Mouse (Mus musculus): Measurements from ENCODE around the gene Cmip. TPM values are rescaled to one million over a fixed set of nuclear protein-coding genes. Genes with fewer than 3 reads are reported as not detected.
A peak's percentile ranks its signal among the peaks of the same experiment; 100 is the strongest.

Cmip gene
- polyA plus RNA-seq, 1 experiment from 2014 or later = 21.8 TPM

GRCm38 (mm10) chr8:117241848-117242247, 15.0 kb upstream of the Cmip start:
- Histone ChIP-seq H3K4me1 (0 out of 2 replicates have a peak, but pooled peaks cover 2% of the 10 kb centered on the region), H3K9me3 (replicated peaks) (no peaks in the 10 kb centered on the region), H3K27ac (no peak overlapping the region), H3K27me3 (no peaks in the 10 kb centered on the region), H3K36me3 (no peaks in the 10 kb centered on the region), H3K4me3 (replicated peaks) (no peak overlapping the region), H3K4me2 (no peak overlapping the region), H3K9ac (no peak overlapping the region)
- no peak for ATAC-seq (replicated peaks; ENCODE audit: low FRiP score)
- whole genome bisulfite sequencing = 31% methylated on average over 3 of the region's 3 CpGs

DNA sequence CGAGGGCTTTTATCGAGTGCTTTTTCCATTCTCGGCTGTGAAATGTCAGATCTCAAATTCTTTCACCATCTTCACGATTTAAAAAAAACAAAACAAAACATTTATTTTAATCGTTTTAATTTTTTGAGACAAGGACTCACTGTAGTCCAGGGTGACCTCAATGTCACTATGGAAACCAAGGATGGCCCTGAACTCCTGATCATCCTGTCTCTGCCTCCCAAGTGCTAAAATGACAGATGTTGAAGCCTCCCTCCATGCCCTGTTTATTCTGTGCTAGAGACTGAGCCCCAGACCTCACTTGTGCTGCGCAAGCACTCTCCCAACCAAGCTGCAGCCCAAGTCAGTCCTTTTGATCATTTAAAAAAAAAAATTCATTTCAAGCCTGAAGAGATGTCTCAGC, 14.6 kb upstream of the Cmip start:
- no peak overlapping the region for H3K27ac ChIP-seq
- H3K4me2 ChIP-seq = no peak overlapping the region
- H3K36me3 ChIP-seq = no peaks in the 10 kb centered on the region
- no peaks in the 10 kb centered on the region for H3K9me3 ChIP-seq (replicated peaks)
- ATAC-seq (replicated peaks; ENCODE audit: low FRiP score) = no peak
- H3K27me3 ChIP-seq = no peaks in the 10 kb centered on the region
- H3K4me1 ChIP-seq = 0 out of 2 replicates have a peak, but pooled peaks cover 2% of the 10 kb centered on the region
- H3K9ac ChIP-seq = no peak overlapping the region
- no peak overlapping the region for H3K4me3 ChIP-seq (replicated peaks)
- 78% methylated on average over 6 of the region's 6 CpGs for WGBS

GRCm38 (mm10) chr8:117244601-117245000, 12.3 kb upstream of the Cmip start:
- Histone ChIP-seq H3K27me3 (no peaks in the 10 kb centered on the region), H3K4me2 (no peak overlapping the region), H3K4me3 (replicated peaks) (no peak overlapping the region), H3K27ac (no peak overlapping the region), H3K9ac (no peak overlapping the region), H3K9me3 (replicated peaks) (no peaks in the 10 kb centered on the region), H3K36me3 (no peaks in the 10 kb centered on the region), H3K4me1 (0 out of 2 replicates have a peak, but pooled peaks cover 2% of the 10 kb centered on the region)
- 54% methylated on average over 6 of the region's 6 CpGs for WGBS
- ATAC-seq (replicated peaks; ENCODE audit: low FRiP score) = no peak

- Histone ChIP-seq H3K4me1 (no peaks in the 10 kb centered on the region), H3K27ac (no peak overlapping the region), H3K4me3 (replicated peaks) (no peak overlapping the region), H3K27me3 (no peaks in the 10 kb centered on the region), H3K9me3 (replicated peaks) (no peaks in the 10 kb centered on the region), H3K4me2 (no peak overlapping the region), H3K36me3 (no peaks in the 10 kb centered on the region), H3K9ac (no peak overlapping the region)
- no peak for ATAC-seq (replicated peaks; ENCODE audit: low FRiP score)
- 74% methylated on average over 11 of the region's 11 CpGs for WGBS
Observed at GRCm38 (mm10) chr8:117248341-117248740, 8.5 kb upstream of the Cmip start.

DNA sequence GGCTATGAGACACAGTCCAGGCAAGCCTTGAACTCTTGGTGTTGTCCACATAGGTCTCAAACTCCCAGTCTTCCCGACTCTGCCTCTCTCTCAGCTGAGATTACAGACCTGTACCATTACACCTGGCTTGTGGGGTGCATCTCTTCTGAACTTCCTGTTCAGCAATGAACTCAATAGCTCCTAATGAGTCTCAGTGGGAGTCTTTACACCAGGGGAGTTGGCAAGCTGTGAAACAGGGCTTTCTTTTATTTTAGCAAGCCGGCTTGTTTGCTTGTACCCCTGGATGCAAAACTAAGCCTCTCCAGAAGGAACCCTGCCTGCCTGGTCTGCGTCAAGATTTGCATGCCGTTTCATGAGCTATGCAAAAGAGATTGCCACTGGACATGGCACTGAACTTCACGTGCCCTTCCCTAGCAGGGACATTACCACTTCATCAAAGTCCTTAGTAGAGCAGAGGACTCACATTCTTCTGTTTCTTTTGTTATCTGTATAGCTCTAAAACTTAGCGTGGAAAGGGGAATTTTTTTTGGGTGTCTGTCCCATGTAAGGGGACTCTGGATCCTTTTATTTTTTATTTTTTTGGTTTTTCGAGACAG, 5.7 kb upstream of the Cmip start:
- H3K9ac ChIP-seq = no peak overlapping the region
- H3K4me1 ChIP-seq = peaks cover 3% of the 10 kb centered on the region; the same call in 1 of the 2 replicates
- H3K27ac ChIP-seq = no peak overlapping the region
- no peaks in the 10 kb centered on the region for H3K36me3 ChIP-seq
- WGBS = 54% methylated on average over 7 of the region's 7 CpGs
- H3K9me3 ChIP-seq (replicated peaks) = no peaks in the 10 kb centered on the region
- no peak overlapping the region for H3K4me3 ChIP-seq (replicated peaks)
- no peak overlapping the region for H3K4me2 ChIP-seq
- H3K27me3 ChIP-seq = no peaks in the 10 kb centered on the region
- ATAC-seq (replicated peaks; ENCODE audit: low FRiP score) = no peak

DNA sequence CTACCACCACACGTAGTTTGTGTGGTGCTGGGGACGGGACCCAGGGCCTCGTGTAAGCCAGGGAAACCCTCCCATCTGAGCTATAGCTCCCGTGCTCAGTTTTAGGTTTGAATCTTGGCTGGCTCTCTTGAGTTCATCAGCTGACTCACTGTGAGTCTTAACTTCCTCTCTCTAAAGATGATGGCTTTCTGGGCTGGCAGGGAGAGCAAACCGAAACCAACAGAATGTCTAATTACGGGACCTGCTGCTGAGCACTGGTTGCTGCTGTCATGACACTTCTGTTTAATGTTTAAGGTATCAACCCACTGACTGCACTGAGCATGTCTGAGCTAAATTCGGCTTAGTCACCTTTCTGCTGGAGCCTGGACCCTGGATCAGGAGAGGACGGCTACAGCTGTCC, 4.2 kb upstream of the Cmip start:
- H3K27me3 ChIP-seq = no peaks in the 10 kb centered on the region
- no peak overlapping the region for H3K27ac ChIP-seq
- WGBS = 95% methylated on average over 8 of the region's 8 CpGs
- H3K4me3 ChIP-seq (replicated peaks) = no peak overlapping the region
- no peak overlapping the region for H3K4me2 ChIP-seq
- no peak overlapping the region for H3K9ac ChIP-seq
- H3K9me3 ChIP-seq (replicated peaks) = no peaks in the 10 kb centered on the region
- H3K36me3 ChIP-seq = no peaks in the 10 kb centered on the region
- peaks cover 3% of the 10 kb centered on the region; the same call in 1 of the 2 replicates for H3K4me1 ChIP-seq
- ATAC-seq (replicated peaks; ENCODE audit: low FRiP score) = no peak

DNA sequence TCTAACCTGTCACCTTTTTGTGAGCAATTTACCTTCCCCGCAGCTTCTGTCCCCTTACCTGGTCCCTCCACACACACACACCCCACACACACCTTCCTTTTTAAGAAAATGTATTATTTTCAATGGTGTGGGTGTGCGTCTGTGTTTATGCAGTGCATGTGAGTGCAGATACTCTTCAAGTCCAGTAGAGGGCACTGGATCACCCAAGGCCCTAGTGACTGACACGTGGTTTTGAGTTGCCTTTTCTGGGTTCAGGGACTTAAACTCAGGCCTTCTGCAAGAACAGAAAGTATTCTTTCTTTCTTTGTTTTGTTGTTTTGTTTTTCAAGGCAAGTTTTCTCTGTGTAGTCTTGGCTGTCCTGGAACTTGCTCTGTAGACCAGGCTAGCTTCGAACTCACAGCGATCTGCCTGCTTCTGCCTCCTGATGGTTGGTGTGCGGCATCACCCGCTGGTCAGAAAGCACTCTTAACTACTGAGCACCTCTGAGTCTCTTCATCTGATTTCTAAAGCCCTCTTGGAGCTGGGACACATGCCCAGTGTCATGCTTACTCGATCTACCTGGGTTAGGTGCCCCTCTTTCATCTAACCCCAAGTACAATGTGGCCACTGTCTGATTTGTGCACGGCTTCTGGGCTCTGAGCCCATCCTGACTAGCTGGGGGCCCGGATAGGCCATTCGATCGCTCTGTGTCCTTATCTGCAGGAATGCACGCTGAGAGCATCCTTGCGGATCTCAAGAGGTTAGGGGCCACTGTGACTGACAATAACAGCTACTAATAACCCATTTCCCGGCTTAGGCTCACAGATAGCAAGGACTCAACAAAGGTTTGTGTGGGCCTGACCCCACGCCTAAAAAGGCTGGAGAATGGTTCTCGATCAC, 3.2 kb upstream of the Cmip start:
- H3K27ac ChIP-seq = no peak overlapping the region
- no peaks in the 10 kb centered on the region for H3K36me3 ChIP-seq
- no peak for ATAC-seq (replicated peaks; ENCODE audit: low FRiP score)
- H3K9me3 ChIP-seq (replicated peaks) = no peaks in the 10 kb centered on the region
- no peak overlapping the region for H3K4me3 ChIP-seq (replicated peaks)
- H3K9ac ChIP-seq = no peak overlapping the region
- 91% methylated on average over 17 of the region's 17 CpGs for WGBS
- H3K4me1 ChIP-seq = peaks cover 9% of the 10 kb centered on the region
- H3K4me2 ChIP-seq = no peak overlapping the region
- no peaks in the 10 kb centered on the region for H3K27me3 ChIP-seq

- H3K4me3 ChIP-seq (replicated peaks) = no peak overlapping the region
- H3K9me3 ChIP-seq (replicated peaks) = no peaks in the 10 kb centered on the region
- ATAC-seq (replicated peaks; ENCODE audit: low FRiP score) = no peak
- no peak overlapping the region for H3K27ac ChIP-seq
- H3K4me2 ChIP-seq = no peak overlapping the region
- 82% methylated on average over 6 of the region's 6 CpGs for WGBS
- no peaks in the 10 kb centered on the region for H3K36me3 ChIP-seq
- H3K27me3 ChIP-seq = no peaks in the 10 kb centered on the region
- H3K4me1 ChIP-seq = peaks cover 17% of the 10 kb centered on the region
- no peak overlapping the region for H3K9ac ChIP-seq
Observed at GRCm38 (mm10) chr8:117254496-117254895, 2.4 kb upstream of the Cmip start.

DNA sequence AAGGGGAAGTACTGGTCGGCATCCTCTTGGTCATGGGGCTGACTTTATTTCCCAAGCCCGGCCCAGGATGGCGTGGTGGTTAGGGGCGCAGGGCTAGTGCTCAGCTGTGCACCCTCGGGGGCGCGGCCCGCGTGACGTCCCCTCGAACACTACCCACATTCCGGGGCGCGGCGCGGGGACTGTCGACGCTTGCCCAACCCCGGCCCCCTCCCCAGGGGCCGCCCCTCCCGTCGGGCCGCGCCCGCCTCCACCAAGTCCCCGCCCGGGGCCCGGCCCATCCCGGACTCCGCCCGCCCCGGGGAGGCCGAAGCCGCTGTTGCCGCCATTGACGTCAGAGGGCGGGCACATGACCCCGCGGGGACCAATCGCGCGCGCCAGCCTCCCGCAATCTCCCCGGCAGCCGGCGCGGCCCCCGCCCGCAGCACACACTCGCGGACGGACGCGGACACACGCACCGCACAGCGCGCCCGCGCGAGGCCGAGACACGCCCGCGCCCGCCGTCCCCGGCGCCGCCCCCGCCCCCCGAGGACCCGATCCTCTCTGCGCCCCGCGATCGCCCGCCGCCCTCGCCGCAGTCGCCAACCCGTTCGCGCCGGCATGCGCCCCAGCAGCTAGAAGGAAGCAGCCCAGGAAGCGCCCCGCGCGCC, 449 bp upstream of the Cmip start:
- Histone ChIP-seq H3K4me2 (peak overlapping the region; percentile 79), H3K4me1 (peaks cover 36% of the 10 kb centered on the region), H3K9me3 (replicated peaks) (no peaks in the 10 kb centered on the region), H3K36me3 (no peaks in the 10 kb centered on the region), H3K27me3 (no peaks in the 10 kb centered on the region), H3K4me3 (replicated peaks) (peak overlapping the region; percentile 88), H3K27ac (peak overlapping the region; percentile 88), H3K9ac (peak overlapping the region; percentile 97)
- WGBS = 0% methylated on average over 49 of the region's 92 CpGs
- peak; percentile 92 for ATAC-seq (replicated peaks; ENCODE audit: low FRiP score)

DNA sequence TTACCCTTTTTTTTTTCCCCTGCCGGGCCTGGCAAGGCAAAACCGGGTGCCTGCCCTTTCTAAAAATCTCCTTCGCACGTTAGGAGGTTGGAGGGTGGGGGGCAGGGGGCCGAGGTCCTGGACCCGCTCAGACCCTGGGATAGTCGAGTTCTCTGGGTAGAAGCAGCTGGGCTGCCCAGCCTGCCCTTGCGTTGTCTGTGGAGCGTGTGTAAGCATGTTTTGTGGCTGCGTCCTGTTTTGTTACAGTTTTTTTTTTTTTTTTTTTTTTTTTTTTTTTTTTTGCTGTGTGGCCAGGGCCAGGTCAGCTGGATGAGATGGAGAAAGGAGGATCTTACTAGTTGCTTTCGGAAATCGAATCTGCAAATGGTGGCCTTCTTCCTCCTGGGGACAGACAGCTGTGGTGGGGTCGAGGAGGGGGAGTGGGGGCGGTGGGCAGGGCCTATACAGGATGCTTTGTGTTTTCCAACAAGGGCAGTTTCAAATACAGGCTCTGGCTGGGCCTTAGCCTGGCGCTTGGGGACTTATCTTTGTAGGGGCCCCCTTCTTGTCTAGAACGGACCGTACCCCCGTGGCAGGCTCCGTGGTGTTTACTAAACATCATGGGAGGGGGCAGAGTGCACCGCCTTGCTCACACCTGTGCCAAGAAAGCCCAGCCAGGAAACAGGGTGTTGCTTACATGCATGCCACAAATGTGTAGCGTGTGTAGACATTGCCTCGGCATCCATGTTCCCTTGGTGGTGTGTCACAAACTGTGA, 1.1 kb downstream of the Cmip start:
- H3K27me3 ChIP-seq = no peaks in the 10 kb centered on the region
- no peaks in the 10 kb centered on the region for H3K9me3 ChIP-seq (replicated peaks)
- WGBS = 4% methylated on average over 22 of the region's 22 CpGs
- H3K27ac ChIP-seq = peak overlapping the region; percentile 88
- H3K36me3 ChIP-seq = no peaks in the 10 kb centered on the region
- H3K4me1 ChIP-seq = peaks cover 52% of the 10 kb centered on the region
- H3K4me3 ChIP-seq (replicated peaks) = peak overlapping the region; percentile 88
- peak overlapping the region; percentile 79 for H3K4me2 ChIP-seq
- no peak for ATAC-seq (replicated peaks; ENCODE audit: low FRiP score)
- peak overlapping the region; percentile 97 for H3K9ac ChIP-seq

GRCm38 (mm10) chr8:117258576-117259040, 1.7 kb downstream of the Cmip start:
- Histone ChIP-seq H3K9me3 (replicated peaks) (no peaks in the 10 kb centered on the region), H3K36me3 (no peaks in the 10 kb centered on the region), H3K9ac (peak overlapping the region; percentile 97), H3K27ac (peak overlapping the region; percentile 88), H3K4me1 (peaks cover 58% of the 10 kb centered on the region), H3K4me3 (replicated peaks) (peak overlapping the region; percentile 88), H3K27me3 (no peaks in the 10 kb centered on the region), H3K4me2 (peak overlapping the region; percentile 79)
- WGBS = 37% methylated on average over 6 of the region's 6 CpGs
- no peak for ATAC-seq (replicated peaks; ENCODE audit: low FRiP score)
